Mouse (Mus musculus): ENCODE results near the gene Cyp2c23.

GRCm38 (mm10) chr19:44026956-44027530 is 2.0 kb downstream of the Cyp2c23 start:
- TF ChIP-seq CTCF (IDR thresholded peaks at IDR 0.05) = no peak
- TF ChIP-seq POLR2A (IDR thresholded peaks at IDR 0.05; ENCODE audit: insufficient read depth, low read depth, low read length) = no peak

Data from heart, adult 2 months (tissue).